Mouse (Mus musculus): ENCODE data around the gene Hrk.

Hrk gene

DNA sequence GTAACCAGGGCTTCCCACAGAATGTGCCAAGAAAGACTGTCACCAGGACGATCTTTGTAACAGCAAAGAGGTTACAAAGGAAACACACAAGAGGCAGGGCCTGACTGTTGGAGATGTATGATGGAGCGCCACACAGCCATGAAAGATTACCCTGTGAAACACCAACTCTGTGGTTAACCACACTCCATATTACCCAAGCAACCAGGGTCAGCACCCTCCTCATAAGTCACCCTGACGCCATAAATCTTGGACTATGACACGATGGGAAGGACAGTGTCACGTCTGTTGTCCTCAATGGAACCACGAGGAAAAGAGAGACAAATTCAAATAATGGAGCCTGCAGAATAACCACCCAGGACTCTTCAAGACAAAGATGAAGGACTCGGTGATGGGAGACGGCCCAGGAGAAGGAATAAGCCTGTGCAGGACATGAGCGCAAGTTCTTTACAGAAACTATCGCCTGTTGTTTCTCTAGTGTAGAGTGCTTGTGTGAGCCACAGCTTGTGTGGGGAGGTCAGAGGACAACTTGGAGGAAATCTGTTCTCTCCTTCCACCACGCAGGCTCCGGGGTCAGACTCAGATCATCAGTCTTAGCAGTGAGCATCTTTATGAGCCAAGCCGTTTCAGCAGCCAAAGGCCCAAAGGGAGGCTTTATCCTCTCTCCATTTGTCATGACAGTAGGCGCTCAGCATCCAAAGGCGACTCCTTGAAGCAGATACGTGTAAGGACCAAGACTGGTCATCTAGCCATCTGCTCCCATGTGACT is 40.4 kb downstream of the Hrk start:
- in situ Hi-C loops (cut with MboI; ENCODE audit: low pct_unique_long_range_greater_than_20kb in 1 of 2, low sequenced_read_pairs in 2 of 2, unreplicated experiment in 1 of 2) = no loop called here

DNA sequence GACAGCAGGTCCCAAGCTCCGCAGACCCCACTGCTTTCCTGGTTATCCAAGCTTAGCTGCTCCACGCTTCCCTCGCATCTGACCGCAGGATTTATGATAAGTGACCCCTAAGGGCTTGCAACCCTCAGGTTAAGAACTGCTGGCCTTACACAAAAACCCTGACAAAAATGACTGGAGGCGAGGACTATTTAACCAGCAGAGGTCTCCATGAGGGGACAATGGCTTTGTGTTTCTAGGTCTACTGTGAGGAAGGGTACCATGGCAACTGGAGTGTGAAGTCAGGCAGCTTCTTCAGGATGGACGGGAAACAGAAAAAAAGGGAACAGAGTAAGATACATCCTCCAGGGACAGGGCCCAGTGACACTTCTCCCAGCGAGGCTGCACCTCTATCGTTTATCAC is 41.4 kb downstream of the Hrk start:
- in situ Hi-C loops (cut with MboI; ENCODE audit: low pct_unique_long_range_greater_than_20kb in 1 of 2, low sequenced_read_pairs in 2 of 2, unreplicated experiment in 1 of 2) = no loop called here

DNA sequence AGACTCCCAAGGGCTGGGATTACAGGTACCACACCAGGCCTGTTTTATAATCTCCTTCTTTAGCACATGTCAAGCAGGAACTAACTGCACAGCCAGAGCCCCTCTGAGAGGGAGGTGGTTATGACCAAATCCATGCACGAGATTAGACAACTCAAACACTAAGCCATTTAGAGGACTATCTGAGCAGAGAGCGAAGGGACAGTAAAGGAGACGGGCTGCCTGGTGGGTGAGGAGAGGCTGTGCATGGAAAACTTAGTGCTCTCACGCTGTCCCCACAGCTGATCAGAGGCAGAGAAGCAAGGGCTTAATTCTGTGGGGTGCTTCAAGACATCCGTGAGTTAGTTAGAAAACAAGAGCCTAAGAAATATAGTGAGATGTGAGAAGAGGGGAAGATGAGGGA is 49.6 kb downstream of the Hrk start:
- in situ Hi-C loops (cut with MboI; ENCODE audit: low pct_unique_long_range_greater_than_20kb in 1 of 2, low sequenced_read_pairs in 2 of 2, unreplicated experiment in 1 of 2) = no loop called here

DNA sequence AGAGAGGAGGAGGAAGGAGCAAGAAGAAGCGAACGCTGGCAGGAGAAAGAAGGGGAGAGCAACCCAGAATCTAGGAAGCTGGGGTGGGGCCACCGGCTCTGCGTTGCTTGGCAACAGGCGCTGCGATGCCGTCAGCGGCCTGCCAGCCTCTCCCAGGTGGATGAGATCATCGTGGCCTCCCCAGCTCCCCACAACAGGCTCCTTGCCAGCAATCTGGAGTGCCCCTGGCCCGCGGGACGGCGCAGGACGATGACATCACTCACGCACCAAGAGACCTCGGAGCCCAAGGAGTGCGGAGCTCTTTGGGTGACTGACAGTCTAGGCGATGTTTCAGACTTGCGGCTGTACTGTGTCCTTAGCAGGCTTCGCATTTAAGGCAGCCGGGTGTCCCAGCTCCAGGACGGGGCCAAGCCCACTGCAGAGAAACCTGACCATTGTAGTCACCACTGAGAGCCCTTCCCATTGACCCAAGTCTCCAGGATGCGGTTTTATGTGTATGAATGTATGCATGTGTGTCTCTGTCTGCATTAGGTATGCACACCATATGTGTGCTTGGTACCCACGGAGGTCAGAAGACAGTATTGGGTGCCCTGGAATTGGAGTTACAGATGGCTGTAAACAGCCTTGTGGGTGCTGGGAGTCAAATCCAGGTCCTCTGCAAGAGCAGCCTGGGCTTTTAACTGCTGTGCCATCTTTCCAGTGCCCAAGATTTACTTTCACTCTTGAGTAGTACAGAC is 50.1 kb downstream of the Hrk start:
- in situ Hi-C loops (cut with MboI; ENCODE audit: low pct_unique_long_range_greater_than_20kb in 1 of 2, low sequenced_read_pairs in 2 of 2, unreplicated experiment in 1 of 2) = no loop called here

DNA sequence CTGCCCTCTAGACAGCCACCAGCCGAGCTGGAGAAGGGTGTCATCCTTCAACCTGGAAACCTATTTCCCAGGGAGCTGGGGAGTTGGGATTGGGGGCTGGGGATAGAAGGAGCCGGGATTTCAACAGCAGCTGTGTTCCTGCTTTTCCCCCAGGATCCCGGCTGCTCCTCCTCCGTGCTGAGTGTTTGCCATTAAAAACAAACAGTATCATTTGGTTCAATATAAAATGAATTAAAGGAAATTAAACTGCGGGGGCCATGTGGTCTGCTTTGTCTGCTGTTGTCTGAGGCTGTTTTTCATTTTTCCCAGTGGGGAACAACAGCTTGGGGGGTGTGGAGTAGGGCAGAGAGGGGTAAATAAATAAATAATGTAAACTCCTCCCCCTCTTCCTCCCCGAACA is 53.0 kb downstream of the Hrk start:
- in situ Hi-C loops (cut with MboI; ENCODE audit: low pct_unique_long_range_greater_than_20kb in 1 of 2, low sequenced_read_pairs in 2 of 2, unreplicated experiment in 1 of 2) = no loop called here

DNA sequence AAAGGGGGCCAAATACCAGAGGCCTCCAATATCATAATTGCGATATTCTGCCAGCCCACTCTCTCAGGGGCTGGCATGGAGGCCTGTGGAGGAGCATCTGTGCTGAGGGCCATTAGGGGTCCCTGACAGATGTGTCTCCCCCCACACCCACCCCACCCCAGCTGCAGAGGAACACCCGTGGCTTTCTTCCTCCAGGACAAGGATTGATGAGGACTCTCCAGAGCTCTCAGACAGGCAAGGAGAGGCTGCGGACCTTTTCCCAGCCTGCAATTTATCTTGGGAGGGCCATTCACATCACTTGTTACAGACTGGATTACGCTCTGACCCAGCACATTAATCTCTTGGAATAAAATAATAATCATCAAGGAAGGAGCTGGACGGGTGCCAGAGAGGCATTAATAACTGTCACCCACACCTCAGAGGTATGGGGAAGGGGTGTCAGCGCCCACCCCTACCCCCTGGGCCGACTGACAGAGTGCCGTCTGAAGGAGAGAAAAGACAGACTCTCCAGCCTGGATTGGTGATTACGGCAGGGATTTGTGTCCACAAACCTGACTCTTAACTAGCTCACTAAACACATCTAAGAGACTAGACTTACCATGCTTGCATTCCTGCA is 58.8 kb downstream of the Hrk start:
- in situ Hi-C loops (cut with MboI; ENCODE audit: low pct_unique_long_range_greater_than_20kb in 1 of 2, low sequenced_read_pairs in 2 of 2, unreplicated experiment in 1 of 2) = no loop called here

DNA sequence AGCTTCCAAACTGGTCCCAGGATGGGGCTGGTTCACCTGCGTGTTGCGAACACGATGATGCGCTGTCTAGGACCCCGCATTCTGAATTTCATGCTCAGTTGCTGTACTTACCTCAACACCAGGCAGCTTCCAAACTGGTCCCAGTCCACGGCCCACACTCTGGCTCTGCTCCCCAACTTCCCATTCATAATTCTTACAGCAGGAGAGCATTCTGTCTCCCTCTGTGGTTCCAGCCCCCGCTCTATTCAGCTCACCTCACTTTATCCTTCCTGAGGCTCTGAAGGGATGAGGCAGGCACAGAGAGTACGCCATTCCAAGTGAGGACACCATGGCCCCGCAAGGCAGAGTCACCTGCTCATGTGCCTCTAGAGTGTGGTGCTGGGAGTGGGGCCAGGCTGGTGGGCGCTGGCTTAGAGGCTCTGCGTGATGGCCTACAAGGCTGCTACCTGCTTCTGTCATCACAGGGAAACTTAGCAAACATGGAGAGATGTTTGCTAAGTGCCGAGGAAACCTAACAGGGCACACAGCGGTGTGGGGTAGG is 65.7 kb downstream of the Hrk start:
- in situ Hi-C loops (cut with MboI; ENCODE audit: low pct_unique_long_range_greater_than_20kb in 1 of 2, low sequenced_read_pairs in 2 of 2, unreplicated experiment in 1 of 2) = no loop called here

DNA sequence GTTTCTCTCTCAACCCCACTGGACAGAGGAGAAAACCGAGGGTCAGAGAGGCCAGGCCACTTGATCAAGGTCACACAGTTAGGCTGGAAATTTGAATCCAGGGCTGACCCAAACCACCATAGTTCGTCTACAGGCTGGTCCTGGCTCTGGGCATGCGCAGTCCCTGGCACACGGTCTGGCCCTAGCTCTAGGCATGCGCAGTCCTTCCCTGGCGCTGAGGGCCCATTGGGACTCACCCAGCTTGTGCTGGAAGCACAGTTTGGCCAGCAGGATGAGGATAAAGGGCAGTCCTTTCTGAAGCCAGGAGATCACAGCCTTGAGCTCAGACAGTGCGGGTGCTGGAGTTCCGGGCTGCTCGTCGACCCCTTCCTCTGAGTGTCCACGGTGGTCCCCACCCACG is 72.4 kb downstream of the Hrk start:
- in situ Hi-C loops (cut with MboI; ENCODE audit: low pct_unique_long_range_greater_than_20kb in 1 of 2, low sequenced_read_pairs in 2 of 2, unreplicated experiment in 1 of 2) = no loop called here
